Mouse (Mus musculus) erythroblast, adult 5-6 weeks (primary cell): Measurements from ENCODE around the gene Tbx4. TPM values are rescaled to one million over a fixed set of nuclear protein-coding genes. Genes with fewer than 3 reads are reported as not detected.

ENCODE experiments used
- ATAC-seq: replicated peaks from 2 replicates; pipeline ENCODE4 v1.8.0; 2016; ENCODE audit warnings: moderate number of reproducible peaks, mild to moderate bottlenecking, moderate TSS enrichment, inconsistent platforms; ENCODE audit not compliant: poor library complexity, low FRiP score, severe bottlenecking
- total RNA-seq, 2 experiments: library from RNA; stranded (forward) in 1 of 2; stranded (reverse) in 1 of 2; fragments of 150-400 nt in 1 of 2; fragments of 200-764, 138-1000 nt in 1 of 2; gene quantifications; 2 replicates each; pipeline versions ENCODE4 v1.2.3 to v1.2.4; 2015 to 2017; ENCODE audit warnings: low replicate concordance in 2 of 2

Gene Tbx4
- total RNA-seq, 2 experiments from 2014 or later: not detected

DNA sequence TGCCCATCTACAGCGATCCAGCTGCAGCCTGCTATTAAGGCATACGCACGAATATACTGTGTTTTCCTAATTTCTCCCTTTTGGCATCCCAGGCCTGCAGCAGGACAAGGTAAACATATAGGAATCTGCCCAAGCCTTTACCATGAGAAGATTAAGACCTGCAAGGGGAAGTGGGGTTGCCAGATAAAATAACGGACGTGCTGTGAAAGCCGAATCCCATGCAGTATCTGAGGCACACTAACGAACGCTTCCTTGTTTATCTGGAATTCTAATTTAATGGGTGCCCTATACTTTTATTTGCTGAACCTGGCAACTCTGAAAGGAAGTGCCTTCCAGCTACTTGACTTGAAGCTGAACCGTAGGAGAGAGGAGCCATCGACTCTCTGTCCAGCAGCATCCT lies 70.2 kb downstream of the Tbx4 start:
- no peak for ATAC-seq

GRCm38 (mm10) chr11:85956950-85957778 lies 70.9 kb downstream of the Tbx4 start:
- ATAC-seq: no peak

DNA sequence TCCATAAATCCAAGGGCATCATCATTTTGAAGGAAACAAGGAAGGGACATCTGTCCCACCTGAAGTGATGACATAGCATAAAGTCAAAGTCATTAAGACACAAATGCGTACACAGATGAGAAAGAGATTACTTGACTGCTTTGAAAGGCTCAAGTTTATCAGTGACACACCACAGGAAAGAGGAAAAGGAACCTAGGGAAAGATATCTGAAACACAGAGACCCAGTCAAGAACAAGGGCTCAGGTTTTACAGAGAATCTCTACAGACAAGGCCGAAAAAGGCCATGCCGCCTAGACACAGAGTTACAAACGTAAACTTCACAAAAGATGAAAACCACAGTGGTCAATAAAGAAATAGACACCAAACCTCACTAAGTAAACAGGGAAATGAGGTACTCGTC lies 73.6 kb downstream of the Tbx4 start:
- no peak for ATAC-seq

GRCm38 (mm10) chr11:85960273-85960672 lies 74.1 kb downstream of the Tbx4 start:
- no peak for ATAC-seq

GRCm38 (mm10) chr11:85961498-85961897 lies 75.3 kb downstream of the Tbx4 start:
- ATAC-seq: no peak

Other genes with a start within 250 kb of the Tbx4 start
- gene Tbx2, start 53.9 kb upstream of the Tbx4 start, total RNA-seq (2015; ENCODE audit: low replicate concordance): 0.38 TPM in 1 of 2 replicates, not detected in the other
- gene Tbx2, start 53.9 kb upstream of the Tbx4 start, total RNA-seq (2017; ENCODE audit: low replicate concordance): 0.42 and 0.85 TPM in 2 replicates
- gene Gm11444, start 36.1 kb upstream of the Tbx4 start, total RNA-seq (2015; ENCODE audit: low replicate concordance): not detected in 2 replicates
- not detected in 2 replicates for gene Gm11444, start 36.1 kb upstream of the Tbx4 start, total RNA-seq (2017; ENCODE audit: low replicate concordance)